Mouse (Mus musculus): Measurements from ENCODE around the gene Usp36.

GRCm38 (mm10) chr11:118337491-118338168 is 47.6 kb upstream of the Usp36 start:
- TF ChIP-seq CTCF (IDR thresholded peaks at IDR 0.05; ENCODE audit: insufficient read depth, low read length) (no peak), POLR2A (IDR thresholded peaks at IDR 0.05; ENCODE audit: borderline replicate concordance, extremely low read depth, low read depth, low read length) (no peak)
